Mouse (Mus musculus) kidney, postnatal 0 days (tissue): Measurements from ENCODE around the gene Acvr2b. TPM values are rescaled to one million over a fixed set of nuclear protein-coding genes. Genes with fewer than 3 reads are reported as not detected.
A peak's percentile ranks its signal among the peaks of the same experiment; 100 is the strongest.

Source experiments
- ATAC-seq: fragments of 200-750 bp; cut with Nextera tagmentation; replicated peaks from 2 replicates; pipeline ENCODE4 v1.8.0; 2017; ENCODE audit warnings: low read depth, moderate number of reproducible peaks, moderate TSS enrichment, moderate library complexity; ENCODE audit not compliant: low FRiP score
- DNase-seq: peaks from one replicate; pipeline ENCODE4 v3.0.0-alpha.2; 2016; ENCODE audit warnings: low spot score
- H3K27ac ChIP-seq: fragments of 300-500 bp; sonication (generic); 2 replicates; pipeline ENCODE4 v1.5.1; 2014; ENCODE audit warnings: mild to moderate bottlenecking
- H3K27me3 ChIP-seq: fragments of 300-500 bp; sonication (generic); 2 replicates; pipeline ENCODE4 v1.6.1; 2014; ENCODE audit warnings: low read length, mixed read lengths; ENCODE audit not compliant: insufficient read depth
- H3K36me3 ChIP-seq: fragments of 300-500 bp; sonication (generic); 2 replicates; pipeline ENCODE4 v1.6.1; 2014; ENCODE audit warnings: low read length, mixed read lengths; ENCODE audit not compliant: insufficient read depth
- H3K4me1 ChIP-seq: fragments of 300-500 bp; sonication (generic); replicated peaks from 2 replicates; pipeline ENCODE4 v1.6.1; 2014; ENCODE audit warnings: antibody characterized with exemption, low read length, mixed read lengths; ENCODE audit not compliant: insufficient read depth
- H3K4me2 ChIP-seq: fragments of 300-500 bp; sonication (generic); 2 replicates; pipeline ENCODE4 v1.6.1; 2014; ENCODE audit warnings: mild to moderate bottlenecking, low read length, moderate library complexity, mixed read lengths
- H3K4me3 ChIP-seq: fragments of 300-500 bp; sonication (generic); replicated peaks from 2 replicates; pipeline ENCODE4 v1.5.1; 2014; ENCODE audit warnings: low read depth, low read length
- H3K9ac ChIP-seq: fragments of 300-500 bp; sonication (generic); 2 replicates; pipeline ENCODE4 v1.6.1; 2014; ENCODE audit warnings: low read depth, low read length
- H3K9me3 ChIP-seq: fragments of 300-500 bp; sonication (generic); replicated peaks from 2 replicates; pipeline ENCODE4 v1.6.1; 2016; ENCODE audit warnings: low read length, inconsistent platforms, mixed read lengths
- CTCF ChIP-seq: IDR thresholded peaks from 2 replicates; pipeline ENCODE4 v1.5.1; 2016; ENCODE audit warnings: antibody characterized with exemption, low read depth, mild to moderate bottlenecking, moderate library complexity
- WGBS: fragments of 180-500 bp; shearing (Covaris S2); extraction: QIAGEN DNeasy Blood & Tissue Kit; methylation state at CpG from one replicate; pipeline ENCODE4 v1.1.7; 2014; 5-methylcytosine and 5-hydroxymethylcytosine counted together
- polyA plus RNA-seq: library from polyadenylated mRNA; unstranded; fragments of >200 nt; fragmentation: Nextera tagmentation; extraction: Ambion mirVana; gene quantifications from 2 replicates; pipeline ENCODE4 v1.2.1, GENCODE M21; 2015

The Acvr2b gene
- polyA plus RNA-seq, result 17.6 and 20.2 TPM in 2 replicates

DNA sequence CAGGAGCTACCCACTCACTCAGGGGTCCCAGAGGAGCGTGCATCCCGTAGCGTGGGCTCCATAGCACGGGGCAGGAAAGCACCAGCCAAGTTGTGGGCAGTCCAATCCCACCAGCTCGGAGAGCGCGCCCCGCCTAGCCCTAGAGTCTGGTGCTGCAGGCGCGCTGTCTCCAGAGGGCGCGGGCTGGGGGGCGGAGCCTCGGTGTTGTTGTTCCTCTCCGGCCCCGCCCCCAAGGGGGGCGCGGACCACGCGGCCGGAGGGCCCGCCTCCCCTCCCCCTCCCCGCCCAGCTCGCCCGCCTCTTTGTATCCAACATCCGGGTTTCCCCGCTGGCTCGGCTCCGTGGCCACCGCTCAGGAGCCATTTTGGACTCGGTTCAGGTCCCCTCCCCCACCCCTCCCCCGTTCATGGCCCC lies at the start of gene Acvr2b:
Acvr2b (plus strand) TSS at position 318 of the 414 bp plus-strand sequence.
- peak; percentile 59 for TF ChIP-seq CTCF
- Histone ChIP-seq H3K4me1 (peaks cover 6% of the 10 kb centered on the region; the same call in 1 of the 2 replicates), H3K27me3 (no peaks in the 10 kb centered on the region), H3K9ac (peak within 1 kb of the TSS; percentile 100), H3K9me3 (no peaks in the 10 kb centered on the region), H3K4me2 (peak within 1 kb of the TSS; percentile 98), H3K36me3 (no peaks in the 10 kb centered on the region), H3K4me3 (peak within 1 kb of the TSS; percentile 91), H3K27ac (peak within 1 kb of the TSS; percentile 99)
- ATAC-seq (peak; percentile 94), DNase-seq (peak; percentile 98)
- WGBS, result 0% methylated on average over 19 of the region's 32 CpGs

DNA sequence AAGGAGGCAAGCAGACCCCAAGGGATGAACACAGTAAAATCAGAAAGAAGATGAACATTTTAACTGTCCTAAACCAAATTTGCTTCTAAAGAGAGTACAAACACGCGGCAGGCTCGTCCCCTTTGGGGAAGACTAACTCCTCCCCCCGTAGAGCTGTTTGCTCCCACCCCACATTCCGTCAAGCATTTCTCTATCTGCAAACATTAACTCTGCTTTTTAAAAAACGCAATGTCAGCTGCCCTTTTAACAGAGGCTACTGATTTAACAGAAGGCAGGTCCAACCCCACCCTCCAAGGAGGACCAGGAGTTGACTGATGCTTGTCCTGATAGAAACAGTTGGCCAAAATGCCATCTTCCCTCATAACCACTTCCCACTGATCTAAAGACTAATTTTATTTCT lies 48.0 kb upstream of the Acvr2b start:
- Histone ChIP-seq H3K36me3 (no peaks in the 10 kb centered on the region), H3K4me3 (no peak overlapping the region), H3K27me3 (no peaks in the 10 kb centered on the region), H3K27ac (no peak overlapping the region), H3K9me3 (no peaks in the 10 kb centered on the region), H3K4me1 (no peaks in the 10 kb centered on the region), H3K4me2 (no peak overlapping the region), H3K9ac (no peak overlapping the region)
- DNase-seq, result peak; percentile 24
- WGBS, result 55% methylated on average over 6 of the region's 6 CpGs
- no peak for ATAC-seq
- no peak for TF ChIP-seq CTCF

DNA sequence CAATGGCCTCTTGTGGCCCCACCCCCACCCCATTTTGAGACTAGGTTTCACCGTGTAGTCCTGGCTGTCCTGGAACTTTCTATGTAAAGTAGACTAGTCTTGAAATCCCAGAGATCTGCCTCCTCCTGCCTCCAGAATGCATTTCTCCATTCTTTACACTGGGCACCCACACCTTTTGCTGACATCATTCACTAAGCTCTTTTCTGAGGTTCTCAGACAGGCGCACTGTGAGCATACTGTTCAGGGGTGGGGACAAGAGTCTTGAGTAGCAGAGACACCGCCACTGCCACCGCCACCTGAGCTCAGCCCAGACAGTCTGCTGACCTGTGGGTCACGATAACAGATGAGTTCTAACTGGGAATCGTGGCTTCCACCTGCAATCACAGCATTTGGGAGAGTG lies 46.0 kb upstream of the Acvr2b start:
- ATAC-seq (no peak), DNase-seq (no peak)
- WGBS, result 58% methylated on average over 6 of the region's 6 CpGs
- H3K4me2 ChIP-seq, result no peak overlapping the region
- H3K27ac ChIP-seq, result no peak overlapping the region
- no peak overlapping the region for H3K9ac ChIP-seq
- no peaks in the 10 kb centered on the region for H3K4me1 ChIP-seq
- H3K4me3 ChIP-seq, result no peak overlapping the region
- H3K27me3 ChIP-seq, result no peaks in the 10 kb centered on the region
- no peaks in the 10 kb centered on the region for H3K9me3 ChIP-seq
- no peaks in the 10 kb centered on the region for H3K36me3 ChIP-seq
- no peak for TF ChIP-seq CTCF

DNA sequence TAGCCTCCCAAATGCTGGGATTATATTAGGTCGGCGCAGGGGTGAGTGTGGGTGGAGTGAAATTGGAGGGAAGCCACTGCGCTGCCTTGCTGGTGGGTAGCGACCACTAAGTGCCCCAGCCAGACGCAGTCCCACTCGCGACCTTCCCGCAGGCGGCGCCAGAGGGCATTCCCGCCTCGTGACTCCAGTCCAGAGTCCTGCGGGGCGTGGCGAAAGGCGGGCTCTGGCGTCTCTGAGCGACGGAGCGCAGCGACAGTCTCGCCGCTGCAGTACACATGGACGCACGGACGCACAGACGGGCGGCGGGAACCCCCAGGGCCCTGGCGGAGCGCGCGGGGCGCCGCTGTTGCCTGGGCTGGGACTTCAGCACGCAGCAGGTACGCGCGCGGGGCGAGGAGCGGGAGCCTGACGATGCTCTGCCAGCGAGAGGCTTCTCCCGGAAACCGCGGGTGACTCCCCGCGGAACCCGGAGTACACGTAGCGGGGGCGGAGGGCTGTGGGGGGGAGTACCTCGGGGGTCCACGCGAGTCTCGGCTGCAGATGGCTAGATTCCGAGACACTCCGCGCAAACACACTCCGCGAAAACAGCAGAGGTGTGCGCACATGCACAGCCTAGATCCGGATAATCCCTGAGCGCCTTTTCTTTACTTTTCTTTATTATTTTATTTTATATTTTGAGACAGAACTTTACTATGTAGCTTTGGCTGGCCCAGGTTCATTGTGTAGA lies 44.4 kb upstream of the Acvr2b start, which contains the start of gene Xylb:
Xylb (plus strand) TSS at position 51 of the 727 bp plus-strand sequence.
- H3K27ac ChIP-seq, result peak within 1 kb of the TSS; percentile 70
- no peaks in the 10 kb centered on the region for H3K9me3 ChIP-seq
- 2% methylated on average over 63 of the region's 65 CpGs for WGBS
- peak; percentile 83 for TF ChIP-seq CTCF
- DNase-seq (peak; percentile 92), ATAC-seq (peak; percentile 85)
- H3K4me2 ChIP-seq, result peak within 1 kb of the TSS; percentile 92
- H3K9ac ChIP-seq, result peak within 1 kb of the TSS; percentile 65
- H3K36me3 ChIP-seq, result no peaks in the 10 kb centered on the region
- H3K27me3 ChIP-seq, result no peaks in the 10 kb centered on the region
- H3K4me1 ChIP-seq, result no peaks in the 10 kb centered on the region
- peak within 1 kb of the TSS; percentile 60 for H3K4me3 ChIP-seq

DNA sequence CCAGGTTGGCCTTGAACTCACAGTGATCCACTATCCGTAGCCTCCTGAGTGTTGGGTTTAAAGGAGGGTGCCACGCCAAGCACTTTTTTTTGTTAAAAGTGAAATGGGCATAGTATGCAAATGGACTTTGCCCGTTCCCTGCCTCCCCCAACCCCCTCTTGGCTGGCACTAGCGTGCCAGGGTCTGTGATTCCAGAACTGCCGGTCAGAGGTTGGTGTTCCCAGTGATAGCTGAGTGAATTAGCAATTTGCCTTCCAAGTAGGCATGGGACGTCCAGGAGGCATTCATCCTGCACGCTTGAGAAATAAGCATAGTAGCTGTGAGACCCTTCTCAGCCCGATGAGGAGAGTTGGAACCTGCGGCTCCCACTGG lies 43.9 kb upstream of the Acvr2b start:
- peak overlapping the region; percentile 65 for H3K9ac ChIP-seq
- WGBS, result 35% methylated on average over 9 of the region's 9 CpGs
- H3K4me2 ChIP-seq, result peak overlapping the region; percentile 92
- no peaks in the 10 kb centered on the region for H3K9me3 ChIP-seq
- ATAC-seq, result peak; percentile 35
- H3K27ac ChIP-seq, result peak overlapping the region; percentile 70
- no peaks in the 10 kb centered on the region for H3K36me3 ChIP-seq
- H3K27me3 ChIP-seq, result no peaks in the 10 kb centered on the region
- peak overlapping the region; percentile 60 for H3K4me3 ChIP-seq
- DNase-seq, result no peak
- no peak for TF ChIP-seq CTCF
- no peaks in the 10 kb centered on the region for H3K4me1 ChIP-seq

DNA sequence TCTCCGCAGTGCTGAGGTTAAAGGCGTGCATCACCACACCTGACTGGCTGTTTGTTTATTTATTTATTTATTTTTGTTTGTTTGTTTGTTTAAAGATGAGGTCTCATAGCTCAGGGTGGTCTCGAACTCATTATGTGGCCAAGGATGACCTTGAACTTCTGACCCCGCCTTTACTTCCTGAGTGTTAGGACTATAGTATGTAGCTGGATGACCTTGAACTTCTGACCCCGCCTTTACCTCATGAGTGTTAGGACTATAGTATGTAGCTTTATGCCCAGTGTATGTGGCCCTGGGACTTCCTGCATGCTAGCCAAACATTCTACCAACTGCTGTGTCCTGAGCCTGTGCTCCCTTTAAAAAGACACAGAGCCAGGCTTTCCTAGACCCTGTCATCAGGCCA lies 40.5 kb upstream of the Acvr2b start:
- TF ChIP-seq CTCF, result no peak
- DNase-seq (no peak), ATAC-seq (no peak)
- H3K4me3 ChIP-seq, result no peak overlapping the region
- H3K27ac ChIP-seq, result no peak overlapping the region
- no peaks in the 10 kb centered on the region for H3K4me1 ChIP-seq
- H3K9me3 ChIP-seq, result no peaks in the 10 kb centered on the region
- 96% methylated on average over 5 of the region's 5 CpGs for WGBS
- H3K4me2 ChIP-seq, result no peak overlapping the region
- no peaks in the 10 kb centered on the region for H3K27me3 ChIP-seq
- no peak overlapping the region for H3K9ac ChIP-seq
- no peaks in the 10 kb centered on the region for H3K36me3 ChIP-seq
